Mouse (Mus musculus): Measurements from ENCODE around the gene Zdbf2. TPM values are rescaled to one million over a fixed set of nuclear protein-coding genes. Genes with fewer than 3 reads are reported as not detected.

The Zdbf2 gene
- polyA plus RNA-seq, 1 experiment from 2014 or later, result 10.8 TPM

GRCm38 (mm10) chr1:63247831-63248359 lies 25.2 kb upstream of the Zdbf2 start:
- under 1% methylated on average over 18 of the region's 18 CpGs for WGBS
- no peaks in the 10 kb centered on the region for H3K9me3 ChIP-seq (ENCODE audit: control insufficient read depth, low read length)
- H3K27ac ChIP-seq (ENCODE audit: low read depth, low read length), result no peak overlapping the region
- no peaks in the 10 kb centered on the region for H3K36me3 ChIP-seq (ENCODE audit: control insufficient read depth, insufficient read depth, low read length)
- peak overlapping the region; percentile 58 for H3K4me2 ChIP-seq (ENCODE audit: low read depth)
- peaks cover 57% of the 10 kb centered on the region for H3K27me3 ChIP-seq (ENCODE audit: control insufficient read depth, insufficient read depth, low read length)
- peak overlapping the region; percentile 58 for H3K9ac ChIP-seq (ENCODE audit: low read length)
- DNase-seq (ENCODE audit: low spot score) (peak; percentile 52), ATAC-seq (ENCODE audit: insufficient read depth, low FRiP score, low TSS enrichment) (0 out of 2 replicates have a peak, but pooled peaks have one; percentile 32)
- peak overlapping the region; percentile 27 for H3K4me3 ChIP-seq (ENCODE audit: low read depth, low read length)
- peaks cover 5% of the 10 kb centered on the region; the same call in 1 of the 2 replicates for H3K4me1 ChIP-seq (ENCODE audit: control insufficient read depth, insufficient read depth, low read length)

DNA sequence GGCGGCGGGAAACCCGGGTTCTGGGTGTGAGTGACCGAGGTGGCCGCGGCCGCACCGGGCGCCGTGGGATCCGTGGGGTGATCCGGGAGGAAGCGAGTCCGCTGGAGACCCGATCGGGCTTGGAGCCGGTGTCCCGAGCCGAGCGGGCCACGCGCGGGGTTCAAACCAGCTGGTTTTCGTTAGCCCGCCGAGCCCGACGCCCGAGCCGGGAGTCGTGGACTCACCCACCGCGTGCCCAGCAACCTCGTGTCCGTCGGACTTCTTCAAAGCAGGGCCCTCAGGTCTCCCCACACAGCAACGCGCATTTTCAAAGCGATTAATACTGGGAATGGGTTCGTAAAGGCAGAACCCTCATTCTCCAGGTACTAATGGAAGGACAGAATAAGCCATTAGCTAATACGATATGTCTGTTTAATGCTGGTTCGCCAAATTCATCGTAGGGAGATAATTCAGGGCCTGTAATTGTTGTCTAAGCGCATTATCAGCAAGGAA lies 24.7 kb upstream of the Zdbf2 start:
- WGBS, result 2% methylated on average over 44 of the region's 44 CpGs
- peaks cover 10% of the 10 kb centered on the region; the same call in 1 of the 2 replicates for H3K4me1 ChIP-seq (ENCODE audit: control insufficient read depth, insufficient read depth, low read length)
- H3K4me3 ChIP-seq (ENCODE audit: low read depth, low read length), result peak overlapping the region; percentile 27
- peak overlapping the region; percentile 58 for H3K4me2 ChIP-seq (ENCODE audit: low read depth)
- no peak for ATAC-seq (ENCODE audit: insufficient read depth, low FRiP score, low TSS enrichment)
- no peaks in the 10 kb centered on the region for H3K9me3 ChIP-seq (ENCODE audit: control insufficient read depth, low read length)
- no peak overlapping the region for H3K27ac ChIP-seq (ENCODE audit: low read depth, low read length)
- peak; percentile 60 for DNase-seq (ENCODE audit: low spot score)
- H3K36me3 ChIP-seq (ENCODE audit: control insufficient read depth, insufficient read depth, low read length), result no peaks in the 10 kb centered on the region
- peaks cover 61% of the 10 kb centered on the region for H3K27me3 ChIP-seq (ENCODE audit: control insufficient read depth, insufficient read depth, low read length)
- peak overlapping the region; percentile 58 for H3K9ac ChIP-seq (ENCODE audit: low read length)

- peaks cover 10% of the 10 kb centered on the region; the same call in 1 of the 2 replicates for H3K4me1 ChIP-seq (ENCODE audit: control insufficient read depth, insufficient read depth, low read length)
- no peak overlapping the region for H3K27ac ChIP-seq (ENCODE audit: low read depth, low read length)
- no peaks in the 10 kb centered on the region for H3K36me3 ChIP-seq (ENCODE audit: control insufficient read depth, insufficient read depth, low read length)
- H3K4me2 ChIP-seq (ENCODE audit: low read depth), result no peak overlapping the region
- ATAC-seq (ENCODE audit: insufficient read depth, low FRiP score, low TSS enrichment) (no peak), DNase-seq (ENCODE audit: low spot score) (no peak)
- H3K4me3 ChIP-seq (ENCODE audit: low read depth, low read length), result no peak overlapping the region
- H3K9me3 ChIP-seq (ENCODE audit: control insufficient read depth, low read length), result no peaks in the 10 kb centered on the region
- H3K9ac ChIP-seq (ENCODE audit: low read length), result no peak overlapping the region
- H3K27me3 ChIP-seq (ENCODE audit: control insufficient read depth, insufficient read depth, low read length), result peaks cover 68% of the 10 kb centered on the region
- WGBS, result 54% methylated on average over 4 of the region's 4 CpGs
These were observed 23.8 kb upstream of the Zdbf2 start for GRCm38 (mm10) chr1:63249261-63249660.

GRCm38 (mm10) chr1:63252351-63253209 lies 20.5 kb upstream of the Zdbf2 start:
- ATAC-seq (ENCODE audit: insufficient read depth, low FRiP score, low TSS enrichment) (0 out of 2 replicates have a peak, but pooled peaks have one; percentile 56), DNase-seq (ENCODE audit: low spot score) (peak; percentile 55)
- H3K4me1 ChIP-seq (ENCODE audit: control insufficient read depth, insufficient read depth, low read length), result peaks cover 8% of the 10 kb centered on the region; the same call in 1 of the 2 replicates
- no peak overlapping the region for H3K4me3 ChIP-seq (ENCODE audit: low read depth, low read length)
- 30% methylated on average over 24 of the region's 24 CpGs for WGBS
- peak overlapping the region; percentile 53; the same call in 1 of the 2 replicates for H3K27ac ChIP-seq (ENCODE audit: low read depth, low read length)
- H3K4me2 ChIP-seq (ENCODE audit: low read depth), result 0 out of 2 replicates have a peak overlapping the region, but pooled peaks have one; percentile 29
- H3K27me3 ChIP-seq (ENCODE audit: control insufficient read depth, insufficient read depth, low read length), result peaks cover 85% of the 10 kb centered on the region
- no peaks in the 10 kb centered on the region for H3K9me3 ChIP-seq (ENCODE audit: control insufficient read depth, low read length)
- no peaks in the 10 kb centered on the region for H3K36me3 ChIP-seq (ENCODE audit: control insufficient read depth, insufficient read depth, low read length)
- H3K9ac ChIP-seq (ENCODE audit: low read length), result peak overlapping the region; percentile 37; the same call in 1 of the 2 replicates

DNA sequence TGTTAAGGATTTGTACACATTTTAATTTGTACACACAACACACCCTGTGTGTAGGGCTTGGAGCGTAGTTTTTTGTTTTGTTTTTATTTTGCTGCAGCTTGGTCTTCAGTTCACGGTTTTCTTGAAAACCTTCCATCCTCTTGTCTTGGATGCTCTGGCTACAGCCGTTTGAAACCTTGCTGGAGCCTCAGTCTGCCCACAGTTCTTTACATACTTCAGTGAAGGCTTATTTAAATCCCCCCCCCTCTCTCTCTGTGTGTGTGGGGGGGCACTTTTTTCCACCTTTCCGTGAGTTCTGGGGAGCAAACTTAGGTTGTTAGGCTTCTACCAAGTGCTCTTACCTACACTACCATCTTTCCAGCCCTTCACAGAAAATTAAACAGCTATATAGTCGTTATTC lies 19.8 kb upstream of the Zdbf2 start:
- no peak for DNase-seq (ENCODE audit: low spot score)
- no peaks in the 10 kb centered on the region for H3K9me3 ChIP-seq (ENCODE audit: control insufficient read depth, low read length)
- no peaks in the 10 kb centered on the region for H3K36me3 ChIP-seq (ENCODE audit: control insufficient read depth, insufficient read depth, low read length)
- H3K4me3 ChIP-seq (ENCODE audit: low read depth, low read length), result no peak overlapping the region
- peak overlapping the region; percentile 37; the same call in 1 of the 2 replicates for H3K9ac ChIP-seq (ENCODE audit: low read length)
- H3K27ac ChIP-seq (ENCODE audit: low read depth, low read length), result peak overlapping the region; percentile 53; the same call in 1 of the 2 replicates
- peaks cover 6% of the 10 kb centered on the region; the same call in 1 of the 2 replicates for H3K4me1 ChIP-seq (ENCODE audit: control insufficient read depth, insufficient read depth, low read length)
- WGBS, result 32% methylated on average over 5 of the region's 5 CpGs
- peak; percentile 25; the same call in 1 of the 2 replicates for ATAC-seq (ENCODE audit: insufficient read depth, low FRiP score, low TSS enrichment)
- peaks cover 85% of the 10 kb centered on the region for H3K27me3 ChIP-seq (ENCODE audit: control insufficient read depth, insufficient read depth, low read length)
- 0 out of 2 replicates have a peak overlapping the region, but pooled peaks have one; percentile 29 for H3K4me2 ChIP-seq (ENCODE audit: low read depth)

DNA sequence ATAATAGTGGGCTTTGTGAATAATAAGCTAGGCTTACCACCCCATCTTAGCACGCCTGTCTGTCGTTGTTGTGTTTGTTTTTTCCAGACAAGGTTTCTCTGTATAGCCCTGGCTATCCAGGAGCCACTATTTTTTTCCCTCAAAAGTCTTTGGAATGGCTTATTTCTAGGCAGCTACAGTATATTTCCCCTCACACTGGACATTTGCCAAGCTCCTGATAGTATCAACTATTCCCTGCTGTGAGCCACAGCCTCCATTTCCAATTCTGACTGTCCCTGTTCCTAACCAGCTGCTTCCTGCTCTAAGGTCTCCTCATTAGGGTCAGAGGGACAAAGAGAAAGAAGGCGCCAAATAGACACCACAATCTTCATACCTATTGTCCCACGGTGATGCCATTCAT lies 18.0 kb upstream of the Zdbf2 start:
- H3K27me3 ChIP-seq (ENCODE audit: control insufficient read depth, insufficient read depth, low read length), result peaks cover 80% of the 10 kb centered on the region
- H3K9ac ChIP-seq (ENCODE audit: low read length), result no peak overlapping the region
- no peaks in the 10 kb centered on the region for H3K9me3 ChIP-seq (ENCODE audit: control insufficient read depth, low read length)
- H3K4me1 ChIP-seq (ENCODE audit: control insufficient read depth, insufficient read depth, low read length), result peaks cover 5% of the 10 kb centered on the region; the same call in 1 of the 2 replicates
- H3K27ac ChIP-seq (ENCODE audit: low read depth, low read length), result no peak overlapping the region
- H3K4me3 ChIP-seq (ENCODE audit: low read depth, low read length), result no peak overlapping the region
- WGBS, result 28% methylated on average over 4 of the region's 4 CpGs
- ATAC-seq (ENCODE audit: insufficient read depth, low FRiP score, low TSS enrichment) (no peak), DNase-seq (ENCODE audit: low spot score) (peak; percentile 14)
- H3K36me3 ChIP-seq (ENCODE audit: control insufficient read depth, insufficient read depth, low read length), result no peaks in the 10 kb centered on the region
- H3K4me2 ChIP-seq (ENCODE audit: low read depth), result no peak overlapping the region

DNA sequence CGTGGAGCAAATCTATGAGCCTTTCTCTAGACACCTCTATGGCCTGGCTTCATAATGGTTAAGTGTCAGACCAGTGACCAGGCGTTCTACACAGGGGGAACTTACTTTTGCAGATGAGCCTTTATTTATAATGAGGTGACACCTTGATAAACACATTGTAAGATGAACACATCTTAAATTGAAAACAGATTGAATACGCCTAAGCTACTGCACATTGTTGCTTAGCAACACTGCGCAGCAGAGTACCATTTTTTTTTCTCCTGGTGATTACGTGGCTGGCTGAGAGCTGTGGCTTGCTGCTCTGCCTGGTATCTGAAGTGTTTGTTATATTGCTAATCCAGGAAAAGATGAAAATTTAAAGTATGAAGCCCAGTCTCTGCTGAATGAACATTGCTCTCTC lies 17.0 kb upstream of the Zdbf2 start:
- ATAC-seq (ENCODE audit: insufficient read depth, low FRiP score, low TSS enrichment) (no peak), DNase-seq (ENCODE audit: low spot score) (no peak)
- Histone ChIP-seq H3K27me3 (ENCODE audit: control insufficient read depth, insufficient read depth, low read length) (peaks cover 80% of the 10 kb centered on the region), H3K36me3 (ENCODE audit: control insufficient read depth, insufficient read depth, low read length) (no peaks in the 10 kb centered on the region), H3K9me3 (ENCODE audit: control insufficient read depth, low read length) (no peaks in the 10 kb centered on the region), H3K27ac (ENCODE audit: low read depth, low read length) (no peak overlapping the region), H3K9ac (ENCODE audit: low read length) (no peak overlapping the region), H3K4me3 (ENCODE audit: low read depth, low read length) (no peak overlapping the region), H3K4me1 (ENCODE audit: control insufficient read depth, insufficient read depth, low read length) (peaks cover 5% of the 10 kb centered on the region; the same call in 1 of the 2 replicates), H3K4me2 (ENCODE audit: low read depth) (no peak overlapping the region)
- WGBS, result 22% methylated on average over 5 of the region's 5 CpGs

- DNase-seq (ENCODE audit: low spot score), result no peak
- Histone ChIP-seq H3K4me2 (ENCODE audit: low read depth) (no peak overlapping the region), H3K36me3 (ENCODE audit: control insufficient read depth, insufficient read depth, low read length) (no peaks in the 10 kb centered on the region), H3K9ac (ENCODE audit: low read length) (no peak overlapping the region), H3K9me3 (ENCODE audit: control insufficient read depth, low read length) (no peaks in the 10 kb centered on the region), H3K27ac (ENCODE audit: low read depth, low read length) (no peak overlapping the region), H3K27me3 (ENCODE audit: control insufficient read depth, insufficient read depth, low read length) (peaks cover 79% of the 10 kb centered on the region), H3K4me3 (ENCODE audit: low read depth, low read length) (no peak overlapping the region), H3K4me1 (ENCODE audit: control insufficient read depth, insufficient read depth, low read length) (no peaks in the 10 kb centered on the region)
- 43% methylated on average over 2 of the region's 2 CpGs for WGBS
- ATAC-seq (ENCODE audit: insufficient read depth, low FRiP score, low TSS enrichment), result no peak
These were observed 14.6 kb upstream of the Zdbf2 start for GRCm38 (mm10) chr1:63258501-63258900.
